Mouse (Mus musculus): ENCODE measurements around the gene Hist1h2br. TPM values are rescaled to one million over a fixed set of nuclear protein-coding genes. Genes with fewer than 3 reads are reported as not detected.
A peak's percentile ranks its signal among the peaks of the same experiment; 100 is the strongest.
"Not testable (repeated sequence)": the region's sequence is repeated elsewhere in the genome, so short reads cannot be mapped to it uniquely, and the experiment has no call there.

Gene Hist1h2br
- 100 to 1,000 TPM; 275 to 365 TPM for total RNA-seq (2021)
- long read RNA-seq, experiment 1, result 0 reads
- long read RNA-seq, experiment 2, result 0 reads

DNA sequence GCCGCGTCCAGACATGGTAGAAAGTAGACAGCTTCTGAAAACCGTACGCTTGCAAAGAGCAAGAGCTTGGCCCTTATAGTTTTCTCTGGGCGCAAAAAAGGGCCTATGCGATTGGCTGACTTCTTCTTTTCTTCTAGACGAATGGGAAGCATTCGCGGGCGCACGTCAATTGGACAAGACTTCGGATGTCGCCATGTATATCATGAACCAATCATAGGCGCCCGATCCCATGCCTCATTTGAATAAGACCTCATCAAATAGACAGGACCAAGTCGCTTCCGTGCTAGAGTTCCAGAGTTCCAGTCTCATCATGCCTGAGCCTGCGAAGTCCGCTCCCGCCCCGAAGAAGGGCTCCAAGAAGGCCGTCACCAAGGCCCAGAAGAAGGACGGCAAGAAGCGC is at the start of gene Hist1h2br, which contains the start of gene Hist1h2ap:
TSS of gene Hist1h2br (plus strand) at position 283 of the 400 bp plus-strand sequence.
TSS of gene Hist1h2ap (minus strand) at position 47 of the 400 bp plus-strand sequence.
- DNase-seq (ENCODE audit: low spot score in 2 of 2), result not testable (repeated sequence)

DNA sequence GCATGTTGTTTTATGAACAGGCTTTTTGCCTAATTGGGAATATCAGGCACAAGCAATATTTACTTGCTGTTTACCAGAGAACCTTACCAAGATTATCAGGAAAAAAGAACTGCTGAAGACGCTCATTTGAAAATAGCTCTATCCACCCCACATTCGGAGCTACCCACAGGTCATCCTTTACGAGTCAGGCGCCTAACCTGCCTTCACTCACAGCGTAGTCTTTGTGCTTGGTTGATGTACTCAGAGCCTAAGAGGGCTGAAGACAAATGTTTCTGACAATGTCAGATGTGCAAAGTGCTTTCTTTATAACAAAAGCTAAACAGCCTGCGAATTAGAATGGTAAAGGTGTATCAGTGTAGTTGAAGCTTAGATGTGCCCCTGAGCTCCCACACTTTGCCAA is 49.2 kb upstream of the Hist1h2br start:
- no peak for DNase-seq (ENCODE audit: low spot score in 2 of 2)

DNA sequence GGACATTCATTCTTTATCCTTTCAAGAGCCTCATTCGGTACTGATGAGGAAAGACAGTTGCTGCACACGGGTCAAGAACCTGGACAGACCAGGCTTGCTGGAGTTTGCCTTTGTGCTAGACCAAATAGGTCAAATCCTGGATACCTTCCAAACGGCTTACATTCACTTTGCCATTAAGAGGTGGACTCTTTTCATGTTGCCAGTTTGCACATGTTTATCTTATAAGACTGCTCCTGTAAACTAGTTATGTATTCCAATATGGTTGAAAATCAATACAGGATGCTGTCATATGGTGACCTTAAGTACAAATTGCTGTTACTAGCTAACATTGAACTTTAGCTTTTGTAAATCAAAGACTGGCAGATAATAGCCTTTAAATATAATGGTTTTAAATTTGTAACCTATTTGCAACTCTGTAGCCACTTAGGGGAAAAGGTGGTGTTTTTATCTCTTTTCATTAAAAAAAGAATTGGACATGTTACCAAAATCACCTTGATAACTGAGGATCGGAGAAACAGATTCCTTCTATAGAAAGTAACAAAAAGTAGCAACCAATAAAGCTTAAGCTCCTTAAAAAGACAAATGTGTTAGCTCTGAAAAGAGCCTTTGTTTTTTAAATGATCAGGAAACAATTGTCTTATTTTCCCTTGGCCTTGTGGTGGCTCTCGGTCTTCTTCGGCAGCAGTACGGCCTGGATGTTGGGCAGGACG is 47.2 kb upstream of the Hist1h2br start:
- no peak for DNase-seq (ENCODE audit: low spot score in 2 of 2)

DNA sequence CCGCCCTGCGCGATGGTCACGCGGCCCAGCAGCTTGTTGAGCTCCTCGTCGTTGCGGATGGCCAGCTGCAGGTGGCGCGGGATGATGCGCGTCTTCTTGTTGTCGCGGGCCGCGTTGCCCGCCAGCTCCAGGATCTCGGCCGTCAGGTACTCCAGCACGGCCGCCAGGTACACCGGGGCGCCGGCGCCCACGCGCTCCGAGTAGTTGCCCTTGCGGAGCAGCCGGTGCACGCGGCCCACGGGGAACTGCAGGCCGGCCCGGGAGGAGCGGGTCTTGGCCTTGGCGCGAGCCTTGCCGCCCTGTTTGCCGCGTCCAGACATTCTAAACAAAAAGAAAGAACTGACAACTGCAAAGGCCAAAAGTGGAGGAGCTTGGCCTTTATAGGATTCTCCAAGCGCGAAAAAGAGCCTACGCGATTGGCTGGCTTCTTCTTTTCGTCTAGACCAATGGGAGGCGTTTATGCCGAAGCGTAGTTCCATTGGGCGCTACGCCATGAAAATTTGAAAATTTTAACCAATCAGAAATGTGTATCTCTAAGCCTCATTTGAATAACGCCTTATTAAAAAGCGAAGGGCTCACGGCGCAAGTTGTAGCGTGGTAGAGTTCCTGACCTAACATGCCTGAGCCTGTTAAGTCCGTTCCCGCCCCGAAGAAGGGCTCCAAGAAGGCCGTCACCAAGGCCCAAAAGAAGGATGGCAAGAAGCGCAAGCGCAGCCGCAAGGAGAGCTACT is 46.5 kb upstream of the Hist1h2br start, which contains the start of the genes Hist1h2an and Hist1h2bp:
TSS of gene Hist1h2an (minus strand) at position 320 of the 731 bp plus-strand sequence.
TSS of gene Hist1h2bp (plus strand) at position 563 of the 731 bp plus-strand sequence.
- DNase-seq (ENCODE audit: low spot score in 2 of 2), result peak; percentile 65 to 83

DNA sequence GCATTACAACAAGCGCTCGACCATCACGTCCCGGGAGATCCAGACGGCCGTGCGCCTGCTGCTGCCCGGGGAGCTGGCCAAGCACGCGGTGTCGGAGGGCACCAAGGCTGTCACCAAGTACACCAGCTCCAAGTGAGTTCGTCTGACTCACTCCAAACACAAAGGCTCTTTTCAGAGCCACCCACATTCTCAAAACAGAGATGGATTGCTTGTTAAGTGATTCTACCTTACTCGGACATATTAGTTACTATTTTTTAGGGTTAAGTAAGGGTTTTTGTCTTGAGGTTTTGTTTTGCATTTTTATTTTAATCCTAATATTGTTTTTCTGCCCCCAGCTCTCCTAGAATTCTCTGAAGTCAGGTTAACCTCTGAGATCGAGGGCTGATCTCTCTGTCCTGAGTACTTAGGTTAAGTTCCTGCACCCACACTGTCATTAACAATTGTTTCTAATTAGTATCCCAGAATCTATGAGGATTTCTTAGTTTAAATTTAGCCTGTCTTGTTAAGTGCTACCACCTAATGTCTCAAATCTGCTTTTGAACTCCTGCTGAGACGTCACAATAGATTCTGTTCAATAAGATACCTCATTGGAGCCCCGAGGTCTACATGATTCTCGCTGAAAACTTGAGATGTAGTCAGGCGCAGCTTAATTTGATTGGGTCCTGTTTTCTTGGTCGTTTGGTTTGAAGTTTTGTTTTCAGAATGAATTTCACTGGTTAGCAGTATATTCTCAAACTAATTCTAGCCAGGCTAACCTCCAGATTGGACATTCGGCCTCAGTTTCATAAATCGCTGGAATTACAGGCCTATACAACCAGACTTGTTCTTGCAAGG is 45.6 kb upstream of the Hist1h2br start:
- no peak for DNase-seq (ENCODE audit: low spot score in 2 of 2)

DNA sequence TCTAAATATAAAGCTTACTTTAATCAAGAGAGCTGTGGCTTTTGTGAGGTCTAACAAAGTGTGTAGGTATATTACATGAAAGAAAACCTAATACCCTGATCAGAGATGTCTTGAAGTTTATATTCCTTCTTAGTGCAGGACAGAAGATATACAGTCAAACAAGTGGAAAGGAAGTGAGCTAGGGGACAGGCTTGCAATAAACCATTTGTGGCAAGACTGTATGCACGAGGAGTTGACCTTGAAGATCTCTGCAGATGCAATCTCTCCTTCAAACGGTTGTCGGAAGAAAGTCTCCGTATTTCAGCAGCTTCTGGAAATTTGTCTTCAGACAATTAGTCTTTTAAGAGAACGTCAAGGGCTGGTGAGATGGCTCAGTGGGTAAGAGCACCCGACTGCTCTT is 43.6 kb upstream of the Hist1h2br start:
- no peak for DNase-seq (ENCODE audit: low spot score in 2 of 2)

DNA sequence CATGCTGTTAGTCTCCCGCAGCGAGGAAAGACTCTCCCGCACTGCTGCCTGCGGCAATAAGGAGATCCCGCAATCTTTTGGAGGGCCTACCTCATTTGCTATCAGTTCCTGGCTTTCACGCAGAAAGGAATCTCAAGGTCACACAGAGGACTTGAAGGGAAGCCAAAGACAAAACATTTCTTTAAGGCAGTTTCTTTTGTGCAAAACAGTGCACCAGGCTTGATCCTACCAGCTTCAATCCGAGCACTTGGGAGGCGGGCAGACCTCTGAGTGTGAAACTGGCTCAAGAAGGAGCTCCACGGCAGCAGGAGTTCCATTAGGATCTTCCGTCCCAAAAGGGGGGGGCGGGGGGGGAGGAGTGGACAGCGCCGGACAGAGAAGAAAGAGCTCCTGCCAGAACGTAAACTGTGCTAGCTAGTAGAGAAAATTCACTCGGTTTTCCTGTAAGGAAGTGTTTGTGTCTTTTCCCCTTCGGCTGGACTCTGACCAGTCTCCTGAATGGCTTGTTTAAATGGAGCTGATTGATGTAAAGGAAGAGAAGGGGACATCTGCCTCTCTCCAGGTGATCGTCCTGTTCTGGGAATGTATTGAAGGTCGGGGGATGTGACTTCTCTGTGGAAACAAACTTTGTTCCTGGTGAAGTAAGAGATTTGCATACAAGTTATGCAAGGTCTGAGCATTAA is 42.8 kb upstream of the Hist1h2br start:
- no peak for DNase-seq (ENCODE audit: low spot score in 2 of 2)

DNA sequence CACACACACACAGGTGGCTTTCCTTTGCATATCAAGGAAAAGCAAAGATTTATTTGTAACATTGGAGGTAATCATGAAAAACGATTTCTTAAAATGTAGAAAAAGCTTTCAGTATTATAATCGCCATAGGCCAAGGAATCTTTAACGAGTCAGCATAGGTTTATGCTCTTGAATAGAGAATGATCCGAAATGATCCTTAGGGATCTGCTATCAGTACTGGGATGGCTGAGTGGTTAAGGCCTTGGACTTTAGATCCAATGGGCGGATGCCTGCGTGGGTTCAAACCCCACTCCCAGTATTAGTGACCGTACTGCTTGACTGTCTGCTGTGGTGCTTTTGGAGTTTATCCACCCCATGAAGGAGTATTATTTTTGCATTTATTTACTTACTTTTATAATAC is 38.0 kb upstream of the Hist1h2br start:
- no peak for DNase-seq (ENCODE audit: low spot score in 2 of 2)

DNA sequence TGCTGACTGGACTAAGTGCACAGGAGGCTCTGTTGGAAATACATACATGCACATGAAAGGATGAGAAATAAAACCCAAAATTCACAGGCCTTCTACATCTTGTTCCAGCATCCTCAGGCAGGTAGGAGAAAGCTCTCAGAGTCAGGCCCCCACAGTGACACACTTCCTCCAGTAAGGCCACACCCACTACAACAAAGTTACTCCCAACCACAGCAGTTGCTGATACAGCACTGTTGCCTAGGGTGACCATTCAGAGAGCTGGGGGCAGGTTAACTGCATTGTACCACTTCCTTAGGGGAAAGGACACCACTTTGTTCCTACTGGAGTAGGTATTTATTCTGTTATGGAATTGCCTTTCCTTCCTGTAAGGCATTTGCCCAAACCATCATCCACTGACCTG is 36.4 kb upstream of the Hist1h2br start:
- not testable (repeated sequence) for DNase-seq (ENCODE audit: low spot score in 2 of 2)

DNA sequence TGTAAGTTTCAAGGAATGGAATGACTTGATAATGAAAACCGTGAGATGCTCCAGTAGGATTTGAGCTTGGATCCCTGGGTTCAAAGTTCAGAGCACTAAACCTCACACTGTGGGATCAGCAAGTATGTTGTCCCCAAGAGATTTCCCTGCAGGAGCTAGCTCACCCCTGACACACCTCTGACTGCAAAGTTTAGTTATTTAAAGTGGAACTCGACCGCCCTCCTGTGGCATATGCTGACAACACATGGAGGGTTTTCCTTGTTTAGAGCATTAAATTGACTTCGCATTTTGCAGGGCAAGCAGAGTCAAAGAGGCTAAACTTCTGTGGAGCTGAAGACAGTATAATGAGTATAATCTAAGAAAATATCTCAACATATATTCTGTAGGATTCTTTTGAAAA is 30.5 kb upstream of the Hist1h2br start:
- not testable (repeated sequence) for DNase-seq (ENCODE audit: low spot score in 2 of 2)

DNA sequence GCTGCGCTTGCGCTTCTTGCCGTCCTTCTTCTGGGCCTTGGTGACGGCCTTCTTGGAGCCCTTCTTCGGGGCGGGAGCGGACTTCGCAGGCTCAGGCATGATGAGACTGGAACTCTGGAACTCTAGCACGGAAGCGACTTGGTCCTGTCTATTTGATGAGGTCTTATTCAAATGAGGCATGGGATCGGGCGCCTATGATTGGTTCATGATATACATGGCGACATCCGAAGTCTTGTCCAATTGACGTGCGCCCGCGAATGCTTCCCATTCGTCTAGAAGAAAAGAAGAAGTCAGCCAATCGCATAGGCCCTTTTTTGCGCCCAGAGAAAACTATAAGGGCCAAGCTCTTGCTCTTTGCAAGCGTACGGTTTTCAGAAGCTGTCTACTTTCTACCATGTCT is 23.5 kb upstream of the Hist1h2br start, which contains the start of the genes Hist1h2bq and Hist1h2ao:
TSS of gene Hist1h2bq (minus strand) at position 125 of the 400 bp plus-strand sequence.
TSS of gene Hist1h2ao (plus strand) at position 393 of the 400 bp plus-strand sequence.
- not testable (repeated sequence) for DNase-seq (ENCODE audit: low spot score in 2 of 2)

DNA sequence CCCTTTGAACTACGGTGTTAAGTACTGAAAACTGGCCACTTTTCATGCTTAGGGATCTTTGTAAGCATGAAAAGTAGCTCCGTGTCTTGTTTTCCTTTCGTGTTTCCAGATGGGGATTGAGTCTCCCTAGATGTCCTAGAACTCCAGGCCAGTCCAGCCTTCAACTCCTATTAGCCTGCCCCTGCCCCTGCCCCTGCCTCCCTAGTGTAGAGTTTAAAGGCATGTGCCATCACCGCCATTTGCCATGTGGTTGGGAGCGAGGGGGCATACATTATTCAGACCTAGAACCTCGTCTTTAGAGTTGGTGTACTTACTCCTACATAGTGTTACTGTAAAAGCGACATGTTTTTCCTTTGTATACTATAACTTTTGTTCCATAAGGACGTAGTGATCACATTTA is 22.5 kb upstream of the Hist1h2br start:
- DNase-seq (ENCODE audit: low spot score in 2 of 2), result not testable (repeated sequence)

DNA sequence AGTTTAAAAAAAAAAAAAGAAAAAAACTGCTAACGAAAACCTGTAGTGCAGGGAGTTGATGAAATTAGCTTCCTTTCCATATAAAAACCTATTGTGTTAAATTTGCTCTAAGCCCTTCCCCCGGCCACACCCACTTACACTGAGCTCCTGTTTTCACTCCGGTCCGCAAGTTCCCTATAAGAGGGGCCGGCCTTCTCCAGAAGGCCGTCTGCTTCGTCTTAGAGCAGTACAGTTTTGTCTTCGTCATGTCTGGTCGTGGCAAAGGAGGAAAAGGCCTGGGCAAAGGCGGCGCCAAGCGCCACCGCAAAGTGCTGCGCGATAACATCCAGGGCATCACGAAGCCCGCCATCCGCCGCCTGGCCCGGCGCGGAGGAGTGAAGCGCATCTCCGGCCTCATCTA is 22.0 kb upstream of the Hist1h2br start, which contains the start of gene Hist1h4m:
TSS of gene Hist1h4m (plus strand) at position 208 of the 400 bp plus-strand sequence.
- not testable (repeated sequence) for DNase-seq (ENCODE audit: low spot score in 2 of 2)

DNA sequence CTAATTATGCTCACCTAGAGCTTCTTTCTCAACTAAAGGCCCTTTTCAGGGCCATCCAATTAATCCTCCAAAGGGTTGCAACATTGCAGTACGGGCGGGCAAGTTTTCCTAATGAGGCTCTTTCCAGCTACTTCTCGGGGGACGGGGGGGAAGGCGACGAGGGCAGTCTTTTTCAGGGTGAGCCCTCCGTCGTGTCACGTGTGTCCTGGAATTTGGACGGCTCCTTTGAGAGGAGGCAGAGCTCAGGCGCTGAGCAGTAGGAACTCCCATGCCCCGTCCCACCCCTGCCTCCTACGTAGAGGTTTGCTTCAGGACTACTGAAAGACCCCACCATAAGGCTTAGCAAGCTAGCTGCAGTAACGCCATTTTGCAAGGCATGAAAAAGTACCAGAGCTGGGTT is 21.5 kb upstream of the Hist1h2br start:
- DNase-seq (ENCODE audit: low spot score in 2 of 2), result not testable (repeated sequence)

DNA sequence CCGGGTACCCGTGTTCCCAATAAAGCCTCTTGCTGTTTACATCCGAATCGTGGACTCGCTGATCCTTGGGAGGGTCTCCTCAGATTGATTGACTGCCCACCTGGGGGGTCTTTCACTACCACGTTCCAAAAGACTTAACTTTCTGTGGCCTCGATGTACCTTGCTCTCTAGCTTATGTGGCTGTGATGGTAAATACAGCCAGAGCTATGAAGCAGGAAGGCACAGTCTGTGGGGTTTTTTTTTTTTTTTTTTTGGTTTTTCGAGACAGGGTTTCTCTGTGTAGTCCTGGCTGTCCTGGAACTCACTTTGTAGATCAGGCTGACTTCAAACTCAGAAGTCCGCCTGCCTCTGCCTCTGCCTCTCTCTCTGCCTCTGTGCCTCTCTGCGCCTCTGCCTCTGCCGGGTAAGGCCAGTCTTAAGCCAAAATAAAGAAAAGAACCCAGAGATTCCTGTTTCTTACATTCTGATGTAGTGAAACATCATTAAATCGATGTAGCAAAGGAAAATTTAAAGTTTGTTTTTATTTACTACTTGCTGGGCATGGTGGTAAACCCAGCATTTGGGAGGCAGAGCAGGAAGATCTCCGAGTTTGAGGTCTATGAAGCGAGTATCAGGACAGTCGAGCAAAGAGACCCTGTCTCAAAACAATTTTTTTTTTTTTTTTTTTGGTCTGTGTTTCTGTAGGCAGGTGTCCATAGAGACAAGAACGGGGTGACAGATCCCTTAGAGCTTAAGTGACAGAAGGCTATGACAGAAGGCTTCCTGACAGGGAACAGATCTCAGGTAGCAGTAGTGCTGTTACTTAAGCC is 13.3 kb upstream of the Hist1h2br start:
- DNase-seq (ENCODE audit: low spot score in 2 of 2), result not testable (repeated sequence)

DNA sequence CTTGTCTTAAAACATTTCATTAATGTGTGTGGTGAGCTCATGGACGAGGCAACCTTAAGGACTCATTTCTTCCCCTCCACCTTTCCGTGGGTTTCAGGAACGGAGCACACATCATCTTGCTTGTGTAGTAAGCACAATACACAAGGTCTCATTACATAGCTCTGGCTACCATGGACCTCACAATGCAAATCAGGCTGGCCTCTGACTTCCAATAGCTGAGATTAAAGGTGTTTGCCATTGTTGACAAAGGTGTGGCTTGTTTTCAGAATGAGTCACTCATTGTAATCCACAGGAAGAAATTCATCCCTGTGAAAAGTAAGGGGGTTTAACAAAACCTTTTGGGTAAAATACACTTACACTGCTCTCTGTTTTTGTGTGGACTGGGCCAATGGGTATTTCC is 5.0 kb upstream of the Hist1h2br start:
- no peak for DNase-seq (ENCODE audit: low spot score in 2 of 2)

DNA sequence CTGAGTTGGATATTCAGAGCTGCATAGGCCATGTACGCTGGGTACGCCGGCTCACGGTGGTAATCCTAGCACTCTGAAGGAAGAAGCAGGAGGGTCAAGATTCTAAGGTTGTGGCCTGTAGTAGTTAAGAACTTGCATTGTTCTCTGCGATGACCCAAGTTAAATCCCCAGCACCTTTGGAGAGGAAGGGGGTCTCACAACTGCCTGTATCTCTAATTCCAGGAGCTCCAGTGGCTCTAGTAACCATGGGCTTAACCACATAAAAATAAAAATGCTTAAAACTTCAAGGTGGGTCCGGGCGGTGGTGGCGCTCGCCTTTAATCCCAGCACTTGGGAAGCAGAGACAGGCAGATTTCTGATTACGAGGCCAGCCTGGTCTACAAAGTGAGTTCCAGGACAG is 3.2 kb upstream of the Hist1h2br start:
- DNase-seq (ENCODE audit: low spot score in 2 of 2), result no peak

DNA sequence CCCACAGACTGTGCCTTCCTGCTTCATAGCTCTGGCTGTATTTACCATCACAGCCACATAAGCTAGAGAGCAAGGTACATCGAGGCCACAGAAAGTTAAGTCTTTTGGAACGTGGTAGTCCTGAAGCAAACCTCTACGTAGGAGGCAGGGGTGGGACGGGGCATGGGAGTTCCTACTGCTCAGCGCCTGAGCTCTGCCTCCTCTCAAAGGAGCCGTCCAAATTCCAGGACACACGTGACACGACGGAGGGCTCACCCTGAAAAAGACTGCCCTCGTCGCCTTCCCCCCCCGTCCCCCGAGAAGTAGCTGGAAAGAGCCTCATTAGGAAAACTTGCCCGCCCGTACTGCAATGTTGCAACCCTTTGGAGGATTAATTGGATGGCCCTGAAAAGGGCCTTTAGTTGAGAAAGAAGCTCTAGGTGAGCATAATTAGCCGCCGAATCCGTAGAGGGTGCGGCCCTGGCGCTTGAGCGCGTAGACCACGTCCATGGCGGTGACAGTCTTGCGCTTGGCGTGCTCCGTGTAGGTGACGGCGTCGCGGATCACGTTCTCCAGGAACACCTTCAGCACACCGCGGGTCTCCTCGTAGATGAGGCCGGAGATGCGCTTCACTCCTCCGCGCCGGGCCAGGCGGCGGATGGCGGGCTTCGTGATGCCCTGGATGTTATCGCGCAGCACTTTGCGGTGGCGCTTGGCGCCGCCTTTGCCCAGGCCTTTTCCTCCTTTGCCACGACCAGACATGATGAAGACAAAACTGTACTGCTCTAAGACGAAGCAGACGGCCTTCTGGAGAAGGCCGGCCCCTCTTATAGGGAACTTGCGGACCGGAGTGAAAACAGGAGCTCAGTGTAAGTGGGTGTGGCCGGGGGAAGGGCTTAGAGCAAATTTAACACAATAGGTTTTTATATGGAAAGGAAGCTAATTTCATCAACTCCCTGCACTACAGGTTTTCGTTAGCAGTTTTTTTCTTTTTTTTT is 1.8 kb upstream of the Hist1h2br start, which contains the start of gene Hist1h4n:
TSS of gene Hist1h4n (minus strand) at position 779 of the 977 bp plus-strand sequence.
- not testable (repeated sequence) for DNase-seq (ENCODE audit: low spot score in 2 of 2)
